Mouse (Mus musculus) thymus, postnatal 25 days (tissue): ENCODE results near the gene Ggta1.

ENCODE experiments used
- DNase-seq: peaks from one replicate; pipeline ENCODE4 v3.0.0; 2022

Gene Ggta1

DNA sequence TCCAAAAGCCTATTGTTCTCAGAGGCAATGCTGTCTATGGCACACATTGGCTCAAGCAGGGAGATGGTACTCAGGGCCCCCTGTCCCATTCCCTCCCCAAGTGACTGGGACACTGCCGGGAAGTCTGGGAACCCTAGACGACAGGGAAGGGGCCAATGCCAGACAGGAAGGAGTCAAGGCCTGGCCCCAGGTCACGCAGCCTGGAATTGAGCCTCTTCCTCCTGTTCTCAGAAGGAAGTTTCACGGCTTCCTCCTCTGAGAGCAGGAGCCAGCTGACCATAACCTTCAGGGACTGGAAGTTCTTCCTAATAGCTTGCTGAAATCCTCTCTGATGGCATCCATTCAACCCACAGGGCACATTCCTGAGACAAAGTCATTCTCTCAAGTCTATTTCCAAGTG is 29.6 kb downstream of the Ggta1 start:
- DNase-seq: no peak

DNA sequence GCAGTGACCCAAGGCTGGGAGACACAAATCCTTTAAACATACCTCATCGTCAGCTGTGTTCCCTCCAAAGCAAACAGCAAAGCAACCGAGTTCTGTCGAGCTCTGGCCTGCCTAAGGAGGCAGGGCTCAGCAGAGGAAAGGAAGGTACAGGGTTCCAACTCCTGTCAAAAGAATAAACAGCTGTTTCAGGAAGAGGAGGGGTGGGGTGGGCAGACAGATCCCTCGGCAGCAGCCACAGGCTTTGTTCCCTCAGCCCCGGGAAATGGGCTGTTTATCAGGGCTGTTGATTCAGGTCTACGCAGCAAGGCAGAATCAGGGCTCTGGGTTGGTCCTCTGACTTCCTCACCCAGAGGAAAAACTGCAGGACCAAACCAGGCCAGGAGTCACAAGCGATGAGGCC is 30.6 kb downstream of the Ggta1 start:
- DNase-seq: no peak

DNA sequence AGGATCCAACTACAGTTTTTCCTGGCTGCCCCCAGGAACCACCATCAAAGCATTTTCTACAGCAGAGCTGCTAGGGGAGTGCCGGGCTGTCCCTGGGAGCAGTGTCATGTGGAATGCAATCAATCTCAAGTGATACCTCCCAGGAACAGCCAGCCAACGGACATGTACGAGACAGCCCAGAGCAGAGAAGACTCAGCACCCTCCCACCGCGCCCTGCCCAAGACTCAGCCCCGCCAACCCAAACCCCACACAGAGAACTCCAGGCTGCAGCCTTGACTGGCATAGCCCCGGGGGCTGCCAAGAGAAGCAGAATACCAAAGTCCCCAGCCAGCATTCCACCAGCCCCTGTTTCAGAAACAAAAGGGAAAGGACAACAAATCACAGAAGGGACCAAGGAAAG is 31.0 kb downstream of the Ggta1 start:
- no peak for DNase-seq

DNA sequence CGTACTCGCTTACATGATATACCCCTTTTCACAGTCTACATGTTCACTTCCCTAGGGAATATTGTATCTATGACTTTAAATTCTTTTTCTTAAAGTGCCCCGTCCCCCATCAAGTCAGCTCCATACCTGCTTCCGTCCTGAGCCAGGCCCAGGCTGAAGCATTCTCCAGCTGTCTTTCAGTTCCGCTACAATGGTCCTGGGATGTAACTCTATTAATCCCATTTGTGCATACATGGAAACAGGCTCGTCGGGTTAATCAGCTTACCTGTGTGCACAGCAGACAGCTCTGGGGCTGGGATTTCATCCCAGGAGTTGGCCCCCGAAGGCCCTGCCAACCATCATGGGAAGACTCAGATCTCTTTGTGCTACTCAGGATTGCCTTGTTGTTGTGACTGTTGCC is 32.2 kb downstream of the Ggta1 start:
- no peak for DNase-seq

DNA sequence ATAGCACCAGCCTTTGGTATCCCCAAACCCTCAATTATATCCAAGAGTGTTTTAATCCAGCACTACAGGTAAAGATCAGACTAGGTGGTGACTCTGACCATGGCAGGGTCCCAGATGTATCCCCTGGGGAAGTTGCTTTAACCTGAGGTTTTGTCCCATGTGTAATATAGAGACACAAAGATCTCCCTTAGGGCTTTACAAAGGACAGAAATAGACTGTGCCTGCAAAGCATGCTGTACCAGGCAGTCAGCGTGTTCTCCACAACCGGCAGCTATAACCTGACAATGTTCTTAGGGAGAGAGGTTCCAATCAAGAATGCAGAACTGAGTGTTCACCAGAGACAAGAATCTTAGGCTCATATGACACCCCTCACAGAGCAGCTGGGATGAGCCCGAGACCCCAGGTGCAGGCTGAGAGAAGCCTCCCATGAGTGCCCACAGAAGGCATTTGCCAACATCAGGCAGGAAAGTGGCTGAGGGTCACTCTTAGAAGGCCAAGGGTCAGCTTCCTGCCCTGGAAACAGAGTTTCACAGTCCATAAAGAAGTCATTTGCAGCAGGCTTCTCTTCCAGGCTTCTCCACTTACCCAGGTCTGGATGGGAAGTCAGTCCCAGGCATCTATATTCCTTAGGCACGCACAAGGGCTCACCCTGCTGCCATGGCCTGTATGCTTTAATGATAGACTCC is 34.3 kb downstream of the Ggta1 start:
- DNase-seq: no peak

DNA sequence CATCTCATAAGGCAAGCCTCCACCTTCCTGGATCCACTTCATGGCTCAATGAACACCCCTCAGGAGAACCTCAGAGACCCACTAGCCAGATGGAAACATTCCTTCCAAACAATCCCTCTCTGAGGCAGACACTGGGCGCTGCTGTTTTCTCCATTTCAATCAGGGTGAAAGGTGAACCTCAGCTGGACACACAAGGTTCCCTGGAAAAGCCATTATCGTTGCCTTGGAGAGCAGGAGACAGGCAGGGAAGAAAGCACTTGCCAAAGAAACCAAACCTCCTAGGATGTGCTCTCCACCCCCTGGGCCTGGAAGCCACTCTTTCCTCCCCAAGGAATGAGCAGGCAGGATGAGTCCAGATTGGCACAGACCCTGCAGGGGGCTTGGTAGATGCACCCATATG is 35.5 kb downstream of the Ggta1 start:
- DNase-seq: no peak

DNA sequence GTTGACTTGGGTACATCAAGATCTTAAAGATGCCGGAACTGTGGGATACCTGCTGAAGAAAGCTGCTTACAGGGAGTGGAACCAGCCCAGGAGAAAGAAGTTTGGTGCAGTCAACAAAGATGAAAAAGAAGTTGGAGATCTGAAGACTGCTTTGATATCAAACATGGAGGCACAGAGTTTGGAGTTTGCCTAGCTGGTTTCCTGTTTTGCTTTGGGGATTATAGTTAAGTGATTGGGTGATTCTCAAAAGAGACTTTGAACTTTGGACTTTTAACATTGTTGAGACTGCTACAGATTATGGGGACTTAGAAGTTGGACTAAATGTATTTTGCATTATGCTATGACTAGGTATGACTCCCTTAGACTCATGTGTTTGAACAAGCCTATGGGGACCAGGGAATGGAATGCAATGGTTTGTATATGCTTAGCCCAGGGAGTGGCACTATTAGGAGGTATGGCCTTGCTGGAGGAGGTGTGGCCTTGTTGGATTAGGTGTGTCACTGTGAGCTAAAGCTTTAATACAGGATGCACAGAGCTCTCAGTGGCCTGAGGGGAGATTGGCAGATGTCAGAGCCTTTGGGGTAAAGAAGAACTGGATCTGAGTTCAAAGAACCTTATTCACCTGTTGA is 39.2 kb downstream of the Ggta1 start:
- DNase-seq: no peak

DNA sequence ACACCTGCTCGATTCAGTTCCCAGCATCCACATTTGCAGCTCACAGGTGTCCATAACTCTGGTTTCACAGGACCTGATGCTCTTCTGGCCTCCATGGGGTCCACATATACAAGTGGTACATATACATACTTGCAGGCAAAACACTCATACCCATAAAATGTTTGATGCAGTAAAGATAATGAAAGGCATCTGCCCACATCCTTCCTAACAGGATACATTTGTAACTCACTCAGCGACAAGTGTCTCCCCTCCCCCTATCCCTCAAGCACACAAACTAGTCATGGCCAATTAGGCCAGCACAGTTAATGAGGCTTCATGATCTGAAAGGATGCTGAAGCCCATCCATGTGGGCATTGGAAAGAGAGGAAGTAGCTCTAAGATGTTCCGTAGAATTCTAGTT is 40.6 kb downstream of the Ggta1 start:
- DNase-seq: peak; percentile 45

DNA sequence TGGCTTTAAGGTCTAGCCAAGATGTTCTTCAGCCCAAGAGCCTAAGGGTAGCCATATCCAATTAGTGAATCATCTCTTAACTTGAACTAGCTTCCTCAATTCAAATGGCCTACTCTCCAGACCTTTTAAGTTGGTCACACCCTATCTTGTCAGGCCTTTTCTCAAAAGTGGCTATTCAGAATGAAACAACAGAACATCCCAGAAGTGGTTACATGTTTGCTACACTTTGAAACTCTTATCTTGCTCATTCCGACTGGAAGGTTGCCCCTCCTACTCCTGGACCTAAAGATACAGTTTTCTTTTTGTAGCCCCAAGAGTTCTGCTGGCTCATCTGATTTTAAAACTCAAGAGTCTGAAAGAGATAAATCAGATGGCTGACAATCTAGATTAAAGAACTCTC is 42.4 kb downstream of the Ggta1 start:
- DNase-seq: no peak

DNA sequence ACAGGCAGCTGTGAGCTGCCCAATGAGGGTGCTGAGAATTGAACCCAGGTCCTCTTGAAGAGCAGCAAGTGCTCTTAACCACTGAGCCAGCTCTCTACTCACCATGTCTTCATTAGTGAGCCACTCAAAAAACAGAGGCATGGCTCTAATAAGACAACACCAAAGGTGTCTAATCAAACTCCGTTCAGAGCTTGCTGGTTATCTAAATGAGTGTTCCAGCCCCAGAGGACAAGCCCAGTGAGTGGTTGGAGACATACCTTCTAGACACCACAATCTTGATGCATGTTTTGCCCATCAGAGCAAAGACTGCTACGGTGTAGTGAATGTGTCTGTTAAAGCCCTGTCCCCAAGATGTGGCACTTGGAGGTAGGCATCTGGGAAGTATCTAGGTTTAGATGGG is 43.4 kb downstream of the Ggta1 start:
- no peak for DNase-seq

DNA sequence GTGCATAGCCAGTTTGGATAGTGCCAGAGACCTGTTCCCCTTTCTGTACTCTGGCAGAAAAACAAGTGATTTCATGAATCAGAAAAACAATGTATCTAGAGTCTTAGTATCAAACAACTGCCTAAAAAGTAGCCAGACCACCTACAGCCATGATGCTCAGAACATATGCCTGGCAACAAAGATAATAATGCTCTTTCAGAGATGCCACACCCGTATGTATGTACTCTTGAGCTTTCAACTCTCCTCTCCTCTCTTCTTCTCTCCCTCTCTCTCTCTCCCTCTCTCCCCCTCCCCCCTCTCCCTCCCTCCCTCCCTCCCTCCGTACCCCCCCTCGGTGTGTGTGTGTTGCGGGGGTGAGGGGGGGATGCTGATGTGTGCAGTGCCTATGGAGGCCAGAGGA is 43.8 kb downstream of the Ggta1 start:
- no peak for DNase-seq

DNA sequence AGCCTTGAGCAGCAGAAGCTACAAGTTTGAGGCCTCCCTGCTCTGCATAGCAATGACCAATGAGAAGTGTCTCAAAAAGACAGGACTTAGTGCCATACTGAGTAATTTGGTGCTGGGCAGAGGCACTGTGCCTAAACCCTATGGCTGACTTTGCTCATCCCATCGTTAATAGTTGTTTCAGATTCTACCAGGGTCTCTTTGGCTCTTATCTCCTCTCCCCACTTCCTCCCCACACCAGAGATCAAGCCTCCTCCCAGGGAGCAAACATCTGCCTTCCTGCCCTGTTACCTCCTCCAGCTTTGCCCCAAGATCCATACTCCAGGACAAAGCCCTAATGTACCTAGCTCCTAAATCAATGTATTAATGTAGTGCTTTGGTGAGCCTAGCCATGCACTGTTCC is 45.8 kb downstream of the Ggta1 start:
- DNase-seq: no peak

DNA sequence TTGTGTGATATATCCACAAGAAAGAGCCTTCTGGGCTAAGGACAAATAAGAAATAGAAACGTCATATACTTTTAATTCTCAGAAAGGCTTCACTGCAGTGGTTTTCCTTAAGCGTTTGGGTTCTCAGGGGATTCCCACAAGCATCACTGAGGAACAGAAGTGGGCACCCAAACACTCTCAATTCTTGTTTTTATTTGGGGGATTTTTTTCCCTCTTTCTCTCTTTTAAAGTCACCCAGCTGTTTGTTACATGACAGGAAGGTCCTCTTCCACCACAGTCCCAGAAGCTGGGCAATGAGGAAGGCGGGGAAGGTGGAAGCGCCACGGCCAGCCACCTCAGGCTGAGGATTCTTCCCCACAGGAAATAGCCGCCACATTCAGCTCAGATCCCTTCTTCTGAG is 46.6 kb downstream of the Ggta1 start:
- no peak for DNase-seq

DNA sequence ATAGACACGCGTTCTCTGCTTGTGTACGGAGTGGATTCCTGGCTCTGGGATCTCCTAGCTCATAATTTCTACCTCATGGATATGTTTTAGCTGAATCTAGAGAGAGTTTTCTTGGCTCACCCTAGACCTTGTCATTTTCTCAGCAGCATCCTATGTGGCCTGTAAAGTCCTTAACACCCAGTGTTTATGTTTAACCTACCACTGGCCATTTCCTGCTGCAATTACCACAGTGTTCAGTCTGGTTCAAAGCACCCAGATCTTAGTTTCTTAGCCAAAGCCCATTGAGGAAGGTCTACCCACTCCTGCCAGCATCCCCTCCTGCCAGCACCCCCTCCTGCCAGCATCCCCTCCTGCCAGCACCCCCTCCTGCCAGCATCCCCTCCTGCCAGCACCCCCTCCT is 50.2 kb downstream of the Ggta1 start:
- no peak for DNase-seq

DNA sequence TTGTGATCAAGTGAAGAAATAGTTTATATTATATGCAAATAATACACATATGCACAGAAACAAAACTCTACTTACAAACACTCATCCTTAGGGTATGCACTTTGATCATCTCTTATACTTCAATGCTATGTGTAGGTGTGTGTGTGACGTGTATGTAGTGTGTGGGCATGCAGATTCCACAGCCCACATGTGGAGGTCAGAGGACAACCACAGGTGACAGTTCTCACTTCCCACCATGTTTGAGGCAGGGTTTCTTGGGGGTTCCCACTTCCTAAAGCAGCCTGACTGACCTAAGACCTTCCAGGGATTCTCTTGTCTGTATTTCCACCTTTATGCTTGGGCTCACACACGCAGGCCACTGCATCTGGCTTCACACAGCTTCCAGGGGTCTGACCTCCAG is 50.8 kb downstream of the Ggta1 start:
- DNase-seq: no peak

DNA sequence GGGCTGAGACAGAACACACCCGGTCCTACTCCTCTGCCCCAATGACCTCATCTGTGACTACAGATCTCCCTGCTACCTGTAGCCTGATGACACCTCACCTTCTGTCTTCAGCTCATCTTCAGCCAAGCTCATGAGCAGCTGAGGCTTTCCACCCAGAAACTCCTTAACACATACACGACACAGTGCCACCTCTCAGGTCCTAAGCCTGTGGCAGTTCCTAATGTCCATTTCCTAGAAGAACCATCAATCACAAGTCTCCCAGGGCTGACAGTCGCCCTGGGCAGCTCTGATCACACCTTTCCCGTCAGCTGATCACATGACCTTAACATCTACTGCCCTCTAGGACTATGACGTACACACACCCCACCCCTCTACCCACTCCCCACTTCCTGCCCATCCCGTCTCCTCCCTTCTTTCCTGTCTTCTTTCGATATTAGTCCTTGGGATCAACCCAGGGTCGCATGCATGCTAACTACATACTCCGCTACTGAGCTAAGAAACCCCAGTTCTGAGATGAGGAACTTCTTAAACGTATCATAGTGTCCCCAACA is 51.3 kb downstream of the Ggta1 start:
- no peak for DNase-seq

DNA sequence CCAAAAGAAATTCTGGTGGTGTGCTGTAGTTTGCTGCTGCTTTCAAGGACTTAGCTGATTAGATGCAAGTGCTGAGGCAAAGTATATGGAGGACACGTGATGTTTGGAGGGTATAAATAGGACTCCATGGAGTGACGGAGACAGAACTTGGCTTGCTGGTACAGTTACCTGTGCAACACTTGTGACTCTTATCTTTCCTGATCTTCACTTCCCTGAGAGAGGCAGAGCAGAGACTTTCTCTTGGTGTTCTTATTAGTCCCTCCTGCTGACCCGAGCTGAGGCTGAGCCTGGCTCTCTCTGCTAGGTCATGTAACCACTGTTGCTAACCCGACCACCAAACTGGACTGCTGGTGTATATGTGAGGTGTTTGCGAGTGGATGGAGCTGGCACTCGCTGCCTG is 53.6 kb downstream of the Ggta1 start:
- DNase-seq: no peak

DNA sequence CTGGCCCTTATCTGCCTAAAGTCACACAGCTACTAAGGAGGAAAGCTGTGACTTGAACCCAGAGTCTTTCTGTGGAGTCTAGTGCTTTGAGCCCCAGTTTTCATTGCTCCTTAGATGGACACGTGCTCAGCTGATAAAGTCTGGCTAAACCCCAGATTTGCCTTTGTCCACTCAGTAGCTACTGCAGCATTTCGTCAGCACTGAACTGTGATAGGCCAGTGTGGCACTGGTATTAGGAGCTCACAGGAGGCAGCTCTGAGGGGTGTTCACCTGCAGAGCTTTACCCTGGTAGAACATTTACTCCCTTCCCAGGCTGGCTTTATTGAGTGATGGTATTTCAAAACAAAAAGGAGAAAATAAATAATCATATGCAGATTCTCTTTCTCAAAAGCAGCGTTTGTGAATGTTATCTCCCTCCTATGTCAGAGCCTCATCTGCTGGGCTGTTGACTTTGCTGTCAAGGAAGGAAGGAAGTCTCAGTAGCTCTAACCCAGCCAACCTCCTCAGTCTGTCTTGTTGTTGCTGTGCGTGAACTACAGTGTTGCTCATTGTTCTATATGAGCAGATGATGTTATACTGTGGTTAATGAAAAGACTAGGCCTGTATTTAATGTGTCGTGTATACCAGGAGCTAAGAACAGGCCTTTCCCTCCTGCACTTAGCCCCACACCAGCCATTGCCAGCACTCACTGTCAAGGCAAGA is 54.5 kb downstream of the Ggta1 start:
- DNase-seq: no peak

DNA sequence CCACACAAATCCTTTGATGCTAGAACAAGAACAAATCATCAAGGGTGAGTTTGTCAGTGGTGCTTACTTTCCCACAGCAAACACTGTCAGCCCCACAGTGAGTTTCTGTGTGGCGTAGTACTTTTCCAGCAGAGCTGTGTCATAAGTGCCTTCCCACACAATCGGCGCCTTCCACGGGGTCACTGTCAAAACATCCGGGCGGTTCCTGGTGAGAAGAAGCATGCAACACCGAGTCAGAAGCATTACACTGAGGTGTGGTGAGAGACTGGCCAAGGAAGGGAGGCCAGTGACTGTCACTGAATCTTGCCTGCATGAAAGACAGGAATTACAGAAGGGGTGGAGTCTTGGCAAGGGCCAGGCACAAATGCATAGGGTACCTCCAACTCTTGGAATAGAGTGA is 55.2 kb downstream of the Ggta1 start:
- DNase-seq: no peak

DNA sequence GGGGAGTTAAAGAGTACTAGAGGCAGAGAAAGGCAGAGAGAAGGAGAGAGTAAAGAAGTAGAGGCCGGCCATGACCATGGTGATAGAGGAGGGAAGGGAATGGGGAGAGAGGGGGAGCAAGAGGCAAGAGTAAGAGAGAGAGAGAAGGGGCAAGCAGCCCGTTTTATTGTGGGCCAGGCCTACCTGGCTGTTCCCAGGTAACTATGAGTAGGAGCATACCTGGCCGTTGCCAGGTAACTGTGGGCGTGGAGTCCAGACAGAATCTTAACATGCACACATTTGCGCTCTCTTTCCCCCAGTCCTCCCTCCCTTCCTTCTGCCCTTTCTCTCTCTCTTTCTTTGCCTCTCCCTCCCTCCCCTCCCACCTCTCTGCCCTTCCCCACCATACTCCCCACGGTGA is 55.8 kb downstream of the Ggta1 start:
- no peak for DNase-seq

DNA sequence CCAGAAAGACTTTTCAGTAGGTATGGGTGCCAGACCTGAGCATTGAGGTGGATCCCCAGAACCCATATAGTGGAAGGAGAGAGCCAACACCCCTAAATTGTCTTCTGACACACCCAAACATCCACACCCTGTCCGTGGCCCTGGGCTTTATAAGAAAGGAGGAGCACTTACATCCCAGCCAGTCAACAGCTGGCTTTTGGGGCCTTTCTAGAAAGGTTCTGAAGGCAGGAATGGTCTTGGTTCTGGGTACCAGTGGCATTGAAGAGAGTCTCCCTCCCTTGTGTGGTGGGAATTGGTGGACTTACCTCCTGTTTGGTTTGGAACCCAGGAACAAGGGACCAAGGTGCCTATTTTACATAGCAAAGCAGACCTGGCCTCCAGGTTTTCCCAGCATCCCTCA is 56.4 kb downstream of the Ggta1 start:
- DNase-seq: no peak

DNA sequence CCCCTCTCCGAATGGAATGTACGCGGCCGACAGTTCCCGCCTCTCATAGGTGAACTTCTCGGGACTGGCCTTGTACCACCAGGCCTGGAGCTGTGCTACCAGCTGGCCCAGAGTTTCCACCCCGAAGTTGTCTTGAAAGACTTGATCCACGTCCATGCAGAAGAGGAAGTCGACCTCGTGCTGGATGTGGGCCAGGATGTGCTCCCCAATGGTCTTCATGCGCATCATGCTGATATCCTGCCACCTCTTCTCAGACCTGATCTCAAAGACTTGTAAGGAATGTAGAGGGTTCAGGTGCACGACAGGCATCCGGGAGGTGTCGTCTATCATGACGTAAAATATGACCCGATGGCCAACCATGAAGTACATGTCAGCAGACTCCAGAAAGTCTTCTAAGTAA is 60.6 kb downstream of the Ggta1 start:
- DNase-seq: no peak

DNA sequence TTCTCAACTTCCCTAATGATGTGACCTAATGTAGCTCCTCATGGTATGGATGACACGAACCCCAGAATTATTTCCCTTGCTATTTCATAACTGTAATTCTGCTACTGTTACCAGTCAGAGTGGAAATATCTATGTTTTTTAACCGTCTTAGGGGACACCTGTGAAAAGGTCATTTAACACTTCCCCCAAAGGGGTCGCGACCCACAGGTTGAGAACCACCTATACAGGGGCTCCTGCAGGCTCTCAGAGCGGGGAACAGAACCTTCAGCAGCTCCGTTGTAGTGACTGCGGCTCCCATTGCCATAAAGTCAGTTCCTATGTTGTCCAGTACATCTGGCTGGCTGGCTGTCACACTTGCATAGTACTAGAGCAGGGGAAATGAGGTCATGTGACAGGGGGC is 62.3 kb downstream of the Ggta1 start:
- DNase-seq: no peak

DNA sequence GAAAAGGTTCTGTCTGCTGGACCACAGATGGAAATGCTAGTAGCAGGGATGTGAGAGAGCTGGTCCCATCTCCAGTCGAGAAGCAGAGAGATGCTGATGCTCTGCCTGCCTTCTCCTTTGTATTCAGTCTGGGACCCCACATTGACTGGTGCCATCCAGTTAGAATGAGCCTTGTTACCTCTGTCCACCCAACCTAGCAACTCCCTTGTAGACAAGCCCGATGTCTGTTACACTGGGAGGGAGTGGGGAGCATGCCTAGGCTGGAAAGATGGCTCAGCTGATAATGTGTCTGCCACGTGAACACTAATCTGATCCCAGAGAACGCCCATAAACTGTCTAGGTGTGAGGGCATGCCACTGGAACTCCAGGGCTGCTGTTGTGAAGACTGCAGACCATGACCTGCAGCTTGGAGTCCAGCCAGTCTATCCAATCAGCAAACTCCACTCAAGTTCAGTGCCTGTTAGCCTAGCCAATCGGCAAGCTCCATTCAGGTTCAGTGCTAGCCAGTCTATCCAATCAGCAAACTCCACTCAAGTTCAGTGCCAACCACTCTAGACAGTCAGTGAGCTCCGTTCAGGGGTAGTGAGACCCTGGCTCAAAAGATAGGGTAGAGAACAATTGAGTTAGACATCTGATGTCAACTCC is 64.7 kb downstream of the Ggta1 start:
- no peak for DNase-seq
